Mouse (Mus musculus) telencephalon, adult 2 months (tissue): ENCODE measurements around the gene 4933434E20Rik.

Experiments used
- DNase-seq: peaks from one replicate; pipeline ENCODE4 v3.0.0-alpha.2; 2011; ENCODE audit warnings: low read depth, low spot score

The 4933434E20Rik gene

DNA sequence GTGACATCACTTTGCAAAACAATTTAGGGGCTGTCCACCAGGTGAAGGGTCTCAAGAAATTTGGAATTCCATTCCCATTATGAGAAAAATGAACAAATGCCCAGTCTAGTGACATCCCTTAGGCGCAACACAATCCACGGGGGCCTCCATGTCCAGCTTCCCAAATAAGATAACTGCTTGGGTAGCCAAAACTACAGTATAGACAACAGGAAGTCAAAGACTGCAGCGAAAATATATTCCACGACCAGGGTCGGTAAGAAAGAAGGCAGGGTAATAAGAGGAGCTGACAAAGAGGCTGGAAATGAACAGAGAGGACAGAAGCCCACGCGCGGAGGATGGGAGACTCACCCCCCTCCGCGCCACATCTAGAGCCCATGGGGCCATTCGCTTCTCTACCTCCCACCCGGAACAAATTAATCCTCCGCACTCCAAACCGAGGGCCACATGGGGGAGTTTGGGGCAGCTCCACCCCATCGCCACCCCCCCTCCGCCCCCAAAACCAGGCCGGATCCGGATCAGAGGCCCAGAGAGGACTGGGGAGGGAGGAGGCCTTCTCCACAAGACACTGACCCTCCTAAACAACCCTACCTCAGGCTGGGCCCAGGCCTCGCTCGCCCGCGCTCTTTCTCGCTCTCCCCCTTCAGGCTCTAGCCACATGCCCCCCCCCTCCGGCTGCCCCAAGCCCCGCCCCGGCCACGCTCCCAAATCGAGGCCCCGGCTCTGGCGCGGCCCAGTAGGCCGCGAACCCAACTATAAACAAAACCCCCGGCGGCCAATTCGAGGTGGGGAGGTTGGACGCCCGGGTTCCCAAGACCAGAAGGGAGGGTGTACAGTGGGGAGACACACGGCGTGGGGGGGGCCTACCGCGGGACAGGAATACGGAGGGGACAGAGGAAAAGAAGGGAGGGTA is at the start of gene 4933434E20Rik:
4933434E20Rik (plus strand) TSS at position 196 of the 910 bp plus-strand sequence.
- peak; percentile 44 for DNase-seq

- DNase-seq = no peak
Observed at GRCm38 (mm10) chr3:90004091-90004796, 47.2 kb upstream of the 4933434E20Rik start.

- DNase-seq = no peak
Observed at GRCm38 (mm10) chr3:90010291-90010690, 41.1 kb upstream of the 4933434E20Rik start.

DNA sequence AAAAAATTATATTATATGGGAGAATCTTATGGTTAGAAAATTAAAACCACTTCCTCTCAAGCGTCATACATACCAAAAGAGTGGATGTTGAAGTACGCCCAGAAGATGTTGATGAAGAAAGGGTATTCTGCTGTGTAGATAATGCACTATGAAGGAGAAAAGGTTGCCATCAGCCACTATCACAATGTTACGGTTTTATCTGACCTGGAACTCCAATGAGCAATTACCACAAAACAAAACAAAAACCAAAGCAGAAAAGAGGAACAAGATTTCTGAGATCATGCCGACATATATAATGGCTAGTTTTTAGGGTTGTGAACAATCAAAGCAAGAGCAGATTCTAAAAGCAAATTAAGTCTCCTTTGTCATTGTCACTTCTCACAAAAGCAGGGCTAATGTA is 34.8 kb upstream of the 4933434E20Rik start:
- no peak for DNase-seq

- DNase-seq = no peak
Observed at GRCm38 (mm10) chr3:90034653-90035052, 16.8 kb upstream of the 4933434E20Rik start.

DNA sequence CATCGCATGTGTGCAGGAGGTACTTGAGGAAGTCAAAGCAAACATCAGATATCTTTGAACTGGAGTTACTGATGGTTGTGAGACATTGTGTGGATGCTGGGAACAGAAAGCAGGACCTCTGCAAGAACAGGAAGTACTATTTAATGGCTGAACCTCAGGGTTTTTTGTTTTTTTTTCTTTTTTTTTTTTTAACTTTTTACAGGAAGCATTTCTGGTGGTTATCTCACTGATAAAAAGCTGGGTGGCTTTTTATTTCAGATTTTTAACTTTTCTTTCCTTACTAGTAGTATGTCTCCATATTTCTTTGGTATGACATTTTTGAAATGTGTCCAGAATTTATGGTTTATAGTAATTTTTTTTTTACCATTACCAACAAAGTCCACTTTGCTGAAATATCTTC is 15.2 kb upstream of the 4933434E20Rik start:
- no peak for DNase-seq

- DNase-seq = no peak
Observed at GRCm38 (mm10) chr3:90049691-90050090, 1.7 kb upstream of the 4933434E20Rik start.

DNA sequence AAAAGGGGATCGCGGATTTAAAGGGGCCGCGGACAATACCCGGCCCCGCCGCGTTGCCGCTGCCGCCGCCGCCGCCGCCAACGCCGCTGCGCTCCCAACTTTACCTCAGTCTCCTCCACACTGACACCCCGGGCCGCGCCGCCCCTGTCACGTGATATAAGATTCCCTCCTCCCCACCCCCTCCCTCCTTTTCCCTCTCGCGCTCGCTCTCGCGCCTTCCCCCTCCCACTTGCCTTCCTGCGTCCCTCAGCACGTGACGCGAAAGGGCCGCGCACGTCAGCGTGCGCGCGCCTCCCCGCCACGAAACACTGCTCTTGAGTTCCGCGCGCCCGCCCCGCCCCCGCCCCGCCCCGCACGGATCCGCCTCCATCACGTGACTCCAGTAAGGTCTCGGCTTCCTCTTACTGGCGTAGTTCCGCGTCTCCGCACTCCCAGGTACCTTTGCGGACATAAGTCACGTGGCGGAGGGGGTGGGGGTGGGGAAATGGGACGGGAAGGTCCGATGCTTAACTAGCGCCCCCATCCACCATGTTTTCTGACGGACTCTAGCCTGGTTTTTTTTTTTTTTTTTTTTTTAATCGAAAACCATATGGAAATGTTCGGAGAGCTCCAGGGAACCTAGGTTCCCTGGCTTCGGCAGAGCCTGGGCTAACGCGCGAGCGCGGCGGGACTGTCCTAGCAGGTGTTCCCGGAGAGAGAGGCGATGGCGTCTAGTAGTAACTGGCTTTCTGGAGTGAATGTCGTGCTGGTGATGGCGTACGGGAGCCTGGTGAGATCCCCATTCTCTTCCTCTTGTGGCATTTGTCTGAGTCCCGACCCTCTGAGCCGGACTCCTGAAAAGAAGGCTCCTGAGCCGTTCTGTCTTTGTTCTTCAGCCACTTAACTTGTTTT is 1.2 kb downstream of the 4933434E20Rik start, which contains the start of gene Ubap2l:
Ubap2l (minus strand) TSS at position 278 of the 891 bp plus-strand sequence.
- peak; percentile 98 for DNase-seq

DNA sequence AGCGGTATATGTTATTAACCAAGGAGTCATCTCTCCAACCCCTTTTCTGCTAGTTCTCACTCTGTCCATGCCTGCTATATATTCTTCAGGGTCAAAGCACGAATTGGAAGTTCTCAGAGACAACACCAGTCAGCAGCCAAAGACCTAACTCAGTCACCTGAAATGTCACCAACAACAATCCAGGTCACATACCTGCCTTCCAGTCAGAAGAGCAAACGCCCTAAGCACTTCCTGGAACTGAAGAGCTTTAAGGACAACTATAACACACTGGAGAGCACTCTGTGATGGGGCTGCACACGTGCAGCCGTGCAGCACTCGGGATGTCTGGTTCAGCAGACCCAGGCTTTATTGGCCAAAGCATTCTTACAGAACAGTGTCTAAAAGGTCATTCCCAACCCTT is 10.1 kb downstream of the 4933434E20Rik start:
- DNase-seq = no peak

- DNase-seq = no peak
Observed at GRCm38 (mm10) chr3:90062539-90062938, 11.1 kb downstream of the 4933434E20Rik start.

- no peak for DNase-seq
Observed at GRCm38 (mm10) chr3:90064383-90064782, 12.9 kb downstream of the 4933434E20Rik start.

DNA sequence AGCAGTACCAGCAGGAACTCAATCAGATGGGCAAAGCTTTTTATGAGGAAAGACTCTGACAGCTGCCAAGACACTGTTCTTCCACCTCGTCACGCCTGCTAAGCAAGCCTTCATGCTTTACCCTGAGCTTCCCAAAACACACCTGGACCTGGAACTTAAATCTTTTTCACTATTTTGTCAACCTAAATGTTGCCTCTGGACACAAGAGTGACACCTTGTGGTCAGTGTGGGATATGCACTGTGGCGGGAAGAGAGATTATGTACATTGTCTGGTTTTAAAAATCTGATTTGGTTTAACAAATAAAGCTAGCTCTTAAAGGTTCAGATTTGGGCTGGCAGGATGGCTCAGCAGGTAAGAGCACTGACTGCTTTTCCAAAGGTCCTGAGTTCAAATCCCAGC is 14.1 kb downstream of the 4933434E20Rik start:
- DNase-seq = no peak

GRCm38 (mm10) chr3:90067851-90068250 is 16.4 kb downstream of the 4933434E20Rik start:
- DNase-seq = no peak

DNA sequence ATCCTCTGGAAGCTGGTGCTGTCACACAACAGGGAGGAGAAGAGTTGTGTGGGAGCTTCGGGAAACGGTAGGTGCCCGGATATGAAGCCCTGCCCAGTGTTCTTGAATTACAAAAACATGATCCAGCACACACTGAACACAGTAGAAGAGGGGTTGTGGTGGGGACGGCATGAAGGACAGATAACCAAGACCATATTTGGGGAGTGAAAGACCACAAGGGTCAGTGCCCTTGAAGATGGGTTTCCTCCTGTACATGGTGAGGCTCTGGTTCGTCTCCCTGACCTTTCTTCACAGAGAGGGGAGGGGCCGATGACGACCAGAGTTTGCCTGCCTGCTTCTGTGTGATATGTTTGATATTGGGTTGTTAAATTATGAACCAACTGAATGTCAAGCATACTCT is 18.3 kb downstream of the 4933434E20Rik start:
- no peak for DNase-seq

GRCm38 (mm10) chr3:90072294-90072693 is 20.9 kb downstream of the 4933434E20Rik start, which contains the start of gene Tpm3:
Tpm3 (plus strand) TSS chr3:90072649.
- DNase-seq = no peak

GRCm38 (mm10) chr3:90076921-90077716 is 25.7 kb downstream of the 4933434E20Rik start:
- DNase-seq = no peak

DNA sequence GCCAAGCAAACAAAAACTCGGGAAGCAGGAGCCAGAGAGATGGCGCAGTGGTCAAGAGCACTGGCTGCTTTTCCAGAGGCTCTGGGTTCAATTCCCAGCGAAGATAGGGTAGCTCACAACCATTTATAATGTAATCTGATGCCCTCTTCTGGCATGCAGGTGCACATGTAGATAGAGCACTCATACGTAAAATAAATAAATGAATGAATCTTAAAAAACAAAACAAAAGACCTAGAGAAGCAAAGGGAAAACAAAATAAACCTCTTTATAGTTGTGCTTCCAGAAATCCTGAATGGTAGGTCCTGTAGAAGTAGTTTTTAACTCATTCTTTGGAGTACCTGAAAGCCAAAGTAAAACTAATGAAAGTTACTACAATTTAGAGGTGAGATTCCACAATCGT is 26.8 kb downstream of the 4933434E20Rik start:
- no peak for DNase-seq

DNA sequence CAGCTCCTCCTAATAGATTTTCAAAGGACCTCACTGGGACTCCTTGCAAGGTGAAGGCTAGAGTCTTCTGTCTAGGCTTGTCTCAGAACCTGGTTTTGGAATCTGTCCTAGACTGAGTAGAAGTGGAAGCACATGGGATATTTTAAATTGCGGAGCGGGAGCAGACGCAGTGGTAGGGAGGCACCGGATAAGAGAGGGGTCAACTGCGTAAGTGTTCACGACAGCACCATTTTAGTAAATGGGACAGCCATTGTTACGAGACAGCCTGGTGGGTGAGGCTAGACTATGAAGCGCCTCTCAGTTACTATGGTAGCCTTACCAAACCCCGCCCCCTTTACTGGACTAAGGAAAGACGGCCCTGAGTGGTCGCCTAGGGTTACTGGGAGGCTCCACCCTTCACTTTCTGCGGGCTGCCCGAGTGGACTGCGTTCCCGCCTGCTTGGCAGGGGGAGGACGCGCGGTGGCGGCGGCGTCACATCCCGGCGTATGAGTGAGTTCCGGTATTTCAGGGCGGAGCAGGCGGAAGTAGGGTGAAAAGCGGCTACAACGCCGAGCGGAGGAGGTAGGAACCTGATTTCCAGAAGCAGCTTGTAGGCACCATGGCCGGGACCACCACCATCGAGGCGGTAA is 27.8 kb downstream of the 4933434E20Rik start:
- DNase-seq = peak; percentile 92

GRCm38 (mm10) chr3:90079763-90080497 is 28.5 kb downstream of the 4933434E20Rik start:
- DNase-seq = no peak

DNA sequence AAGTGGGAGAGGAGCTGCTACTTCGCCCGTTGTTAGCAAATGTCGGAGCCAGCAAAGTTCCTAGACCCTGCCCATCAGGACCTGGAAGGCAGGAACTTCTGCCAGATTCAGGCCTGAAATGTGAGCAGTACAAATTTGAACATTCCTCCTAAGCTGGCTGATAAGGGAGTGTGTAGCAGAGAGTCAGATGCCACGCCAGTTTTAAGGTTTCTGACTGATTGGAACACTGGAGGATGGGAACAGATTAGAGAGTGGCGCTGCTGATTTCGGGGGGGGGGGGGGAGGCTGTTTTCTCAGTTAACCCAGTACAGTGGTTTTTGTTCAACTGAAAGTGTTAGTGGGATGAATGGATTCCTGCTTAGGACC is 29.0 kb downstream of the 4933434E20Rik start:
- DNase-seq = no peak
